Mouse (Mus musculus): ENCODE data around the gene Kcnk5.

The Kcnk5 gene

GRCm38 (mm10) chr14:20113964-20114363 is 67.6 kb downstream of the Kcnk5 start:
- peak; percentile 88 for DNase-seq (ENCODE audit: low spot score)

- DNase-seq (ENCODE audit: low spot score) = no peak
Measured at GRCm38 (mm10) chr14:20113189-20113961, 68.2 kb downstream of the Kcnk5 start.

- no peak for DNase-seq (ENCODE audit: low spot score)
Measured at GRCm38 (mm10) chr14:20112218-20112617, 69.4 kb downstream of the Kcnk5 start.

GRCm38 (mm10) chr14:20110945-20111344 is 70.7 kb downstream of the Kcnk5 start:
- no peak for DNase-seq (ENCODE audit: low spot score)

GRCm38 (mm10) chr14:20106271-20106670 is 75.3 kb downstream of the Kcnk5 start:
- DNase-seq (ENCODE audit: low spot score) = peak; percentile 70

- peak; percentile 75 for DNase-seq (ENCODE audit: low spot score)
Measured at GRCm38 (mm10) chr14:20103207-20103606, 78.4 kb downstream of the Kcnk5 start.

- DNase-seq (ENCODE audit: low spot score) = peak; percentile 73
Measured at GRCm38 (mm10) chr14:20098061-20098460, 83.5 kb downstream of the Kcnk5 start.

- DNase-seq (ENCODE audit: low spot score) = no peak
Measured at GRCm38 (mm10) chr14:20094942-20095341, 86.7 kb downstream of the Kcnk5 start.

- peak; percentile 29 for DNase-seq (ENCODE audit: low spot score)
Measured at GRCm38 (mm10) chr14:20093493-20093892, 88.1 kb downstream of the Kcnk5 start.

Measured in lung, postnatal 25 days (tissue).